Mouse (Mus musculus) forebrain, postnatal 0 days (tissue): ENCODE data around the gene Adk. TPM values are rescaled to one million over a fixed set of nuclear protein-coding genes. Genes with fewer than 3 reads are reported as not detected.
"Not testable (repeated sequence)": the region's sequence is repeated elsewhere in the genome, so short reads cannot be mapped to it uniquely, and the experiment has no call there.

ENCODE experiments used
- ATAC-seq: fragments of 200-750 bp; cut with Nextera tagmentation; 2 replicates; pipeline ENCODE4 v1.8.0; 2017; ENCODE audit warnings: mild to moderate bottlenecking, moderate library complexity
- DNase-seq: peaks from one replicate; pipeline ENCODE4 v3.0.0-alpha.2; 2015
- H3K27ac ChIP-seq: fragments of 300-500 bp; sonication (generic); 2 replicates; pipeline ENCODE4 v1.5.1; 2014; ENCODE audit warnings: low read depth, mild to moderate bottlenecking, antibody characterized with exemption, low read length, moderate library complexity, mixed read lengths
- H3K27me3 ChIP-seq: fragments of 300-500 bp; sonication (generic); 2 replicates; pipeline ENCODE4 v1.6.1; 2014; ENCODE audit warnings: mild to moderate bottlenecking, low read length, mixed read lengths; ENCODE audit not compliant: insufficient read depth
- H3K36me3 ChIP-seq: fragments of 300-500 bp; sonication (generic); 2 replicates; pipeline ENCODE4 v1.6.1; 2014; ENCODE audit warnings: mild to moderate bottlenecking, moderate library complexity; ENCODE audit not compliant: insufficient read depth
- H3K4me1 ChIP-seq: fragments of 300-500 bp; sonication (generic); 2 replicates; pipeline ENCODE4 v1.6.1; 2014; ENCODE audit warnings: antibody characterized with exemption; ENCODE audit not compliant: insufficient read depth
- H3K4me2 ChIP-seq: fragments of 300-500 bp; sonication (generic); 2 replicates; pipeline ENCODE4 v1.6.1; 2014; ENCODE audit warnings: low read depth, mild to moderate bottlenecking, moderate library complexity
- H3K4me3 ChIP-seq: fragments of 300-500 bp; sonication (generic); 2 replicates; pipeline ENCODE4 v1.5.1; 2014; ENCODE audit warnings: low read depth, low read length, mixed read lengths
- H3K9ac ChIP-seq: fragments of 300-500 bp; sonication (generic); 2 replicates; pipeline ENCODE4 v1.6.1; 2014; ENCODE audit warnings: mild to moderate bottlenecking
- H3K9me3 ChIP-seq: fragments of 300-500 bp; sonication (generic); 2 replicates; pipeline ENCODE4 v1.6.1; 2016; ENCODE audit warnings: low read length
- CTCF ChIP-seq: sonication (generic); IDR thresholded peaks from 2 replicates; pipeline ENCODE4 v1.5.1; 2016; ENCODE audit warnings: antibody characterized with exemption, control low read depth, low read depth
- WGBS: fragments of 180-500 bp; shearing (Covaris S2); extraction: QIAGEN DNeasy Blood & Tissue Kit; methylation state at CpG from one replicate; pipeline ENCODE4 v1.1.7; 2014; 5-methylcytosine and 5-hydroxymethylcytosine counted together
- polyA plus RNA-seq: library from polyadenylated mRNA; unstranded; fragments of >200 nt; fragmentation: Nextera tagmentation; extraction: Ambion mirVana; gene quantifications from 2 replicates; pipeline ENCODE4 v1.2.1, GENCODE M21; 2015
- total RNA-seq: library from RNA; depleted of rRNA; stranded (reverse); fragments of >200 nt; gene quantifications from 2 replicates; pipeline ENCODE4 v1.2.3, GENCODE M21; 2014

The Adk gene
- total and polyA plus RNA-seq, 2 experiments from 2014 or later = 55.5 to 66.7 TPM

DNA sequence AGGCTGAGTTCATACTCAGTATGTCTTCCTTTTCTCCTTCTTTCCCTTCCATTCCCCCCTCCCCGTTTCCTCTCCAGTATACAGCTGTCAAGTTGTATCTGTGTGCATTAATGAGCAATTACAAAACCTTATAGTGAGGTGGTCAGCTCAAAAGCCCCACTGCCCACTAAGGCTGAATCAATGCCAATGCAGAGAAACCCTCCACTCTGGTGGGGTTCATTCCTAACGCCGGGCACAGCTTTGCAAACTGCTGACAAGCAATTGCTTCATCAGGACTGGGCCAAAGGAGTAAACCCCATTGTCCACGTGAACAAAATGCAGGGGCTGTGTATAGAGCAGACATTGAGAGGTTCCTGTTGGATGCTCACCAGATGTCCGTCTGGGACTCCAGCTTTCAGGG is 405.5 kb downstream of the Adk start:
- Histone ChIP-seq H3K4me2 (no peak overlapping the region), H3K27ac (no peak overlapping the region), H3K36me3 (no peaks in the 10 kb centered on the region), H3K27me3 (no peaks in the 10 kb centered on the region), H3K9ac (no peak overlapping the region), H3K9me3 (no peaks in the 10 kb centered on the region), H3K4me3 (no peak overlapping the region), H3K4me1 (no peaks in the 10 kb centered on the region)
- 47% methylated on average over 5 of the region's 5 CpGs for WGBS
- DNase-seq = no peak
- no peak for TF ChIP-seq CTCF
- ATAC-seq = no peak

GRCm38 (mm10) chr14:21458696-21459095 is 406.3 kb downstream of the Adk start:
- DNase-seq (no peak), ATAC-seq (no peak)
- Histone ChIP-seq H3K9me3 (no peaks in the 10 kb centered on the region), H3K27ac (no peak overlapping the region), H3K4me3 (no peak overlapping the region), H3K4me1 (no peaks in the 10 kb centered on the region), H3K4me2 (no peak overlapping the region), H3K36me3 (no peaks in the 10 kb centered on the region), H3K9ac (no peak overlapping the region), H3K27me3 (no peaks in the 10 kb centered on the region)
- TF ChIP-seq CTCF = no peak
- WGBS = 67% methylated on average over 7 of the region's 7 CpGs

GRCm38 (mm10) chr14:21459163-21459562 is 406.8 kb downstream of the Adk start:
- no peak for ATAC-seq
- Histone ChIP-seq H3K9ac (no peak overlapping the region), H3K4me3 (no peak overlapping the region), H3K27me3 (no peaks in the 10 kb centered on the region), H3K27ac (no peak overlapping the region), H3K36me3 (no peaks in the 10 kb centered on the region), H3K4me2 (no peak overlapping the region), H3K4me1 (no peaks in the 10 kb centered on the region), H3K9me3 (no peaks in the 10 kb centered on the region)
- DNase-seq = no peak
- 78% methylated on average over 4 of the region's 4 CpGs for WGBS
- TF ChIP-seq CTCF = no peak

GRCm38 (mm10) chr14:21462398-21462797 is 410.0 kb downstream of the Adk start:
- DNase-seq (no peak), ATAC-seq (no peak)
- Histone ChIP-seq H3K27ac (no peak overlapping the region), H3K27me3 (no peaks in the 10 kb centered on the region), H3K36me3 (no peaks in the 10 kb centered on the region), H3K9ac (no peak overlapping the region), H3K4me1 (no peaks in the 10 kb centered on the region), H3K4me3 (no peak overlapping the region), H3K4me2 (no peak overlapping the region), H3K9me3 (no peaks in the 10 kb centered on the region)
- TF ChIP-seq CTCF = no peak
- 91% methylated on average over 3 of the region's 3 CpGs for WGBS

- Histone ChIP-seq H3K9me3 (no peaks in the 10 kb centered on the region), H3K36me3 (no peaks in the 10 kb centered on the region), H3K4me3 (no peak overlapping the region), H3K27me3 (no peaks in the 10 kb centered on the region), H3K27ac (no peak overlapping the region), H3K4me2 (no peak overlapping the region), H3K9ac (no peak overlapping the region), H3K4me1 (no peaks in the 10 kb centered on the region)
- no peak for ATAC-seq
- DNase-seq = no peak
- no peak for TF ChIP-seq CTCF
- 92% methylated on average over 9 of the region's 9 CpGs for WGBS
Measured at GRCm38 (mm10) chr14:21463117-21463712, 410.8 kb downstream of the Adk start.

DNA sequence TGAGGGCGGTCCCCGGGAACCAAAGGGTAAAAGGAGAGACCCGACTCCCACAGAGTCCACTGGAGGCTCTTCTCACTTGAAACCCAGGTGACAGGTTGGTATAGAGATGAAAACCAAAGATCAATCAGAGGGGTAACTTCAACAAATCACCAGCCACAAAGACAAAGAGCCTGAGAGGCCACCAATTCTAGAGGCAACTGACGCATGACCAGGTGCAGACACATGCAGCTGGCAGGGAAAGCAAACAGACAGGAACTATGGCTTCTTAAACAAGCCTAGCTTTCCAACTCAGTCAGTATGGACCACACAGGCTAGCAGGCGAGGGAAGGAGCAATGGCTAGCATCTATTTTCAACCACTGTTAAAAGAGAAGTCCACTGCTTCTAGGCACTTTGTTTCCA is 418.0 kb downstream of the Adk start:
- Histone ChIP-seq H3K4me1 (no peaks in the 10 kb centered on the region), H3K27ac (no peak overlapping the region), H3K4me3 (no peak overlapping the region), H3K9me3 (no peaks in the 10 kb centered on the region), H3K4me2 (no peak overlapping the region), H3K36me3 (no peaks in the 10 kb centered on the region), H3K9ac (no peak overlapping the region), H3K27me3 (no peaks in the 10 kb centered on the region)
- 85% methylated on average over 5 of the region's 5 CpGs for WGBS
- DNase-seq (no peak), ATAC-seq (no peak)
- TF ChIP-seq CTCF = no peak

DNA sequence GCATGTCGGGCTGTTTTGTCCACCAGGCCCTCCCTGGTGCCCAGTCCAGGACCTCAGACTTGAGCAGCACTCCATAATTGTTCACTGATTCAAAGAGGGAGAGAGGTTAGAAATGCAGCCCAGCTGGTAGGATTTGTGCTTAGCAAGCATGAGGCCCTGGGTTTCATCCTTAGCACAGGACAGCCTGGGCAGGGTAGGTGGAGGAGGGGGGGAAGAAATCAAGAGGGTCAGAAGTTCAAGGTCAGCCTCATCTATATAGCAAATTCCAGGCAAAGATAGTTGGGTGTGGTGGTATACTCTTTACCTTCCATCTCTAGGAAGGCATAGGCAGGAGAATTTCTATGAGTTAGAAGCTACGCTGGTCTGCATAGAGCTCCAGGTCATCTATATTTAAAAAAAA is 419.6 kb downstream of the Adk start:
- Histone ChIP-seq H3K9me3 (no peaks in the 10 kb centered on the region), H3K9ac (no peak overlapping the region), H3K36me3 (no peaks in the 10 kb centered on the region), H3K4me3 (no peak overlapping the region), H3K27me3 (no peaks in the 10 kb centered on the region), H3K27ac (no peak overlapping the region), H3K4me2 (no peak overlapping the region), H3K4me1 (no peaks in the 10 kb centered on the region)
- WGBS = 95% methylated on average over 2 of the region's 2 CpGs
- ATAC-seq = no peak
- TF ChIP-seq CTCF = no peak
- no peak for DNase-seq

GRCm38 (mm10) chr14:21474593-21475132 is 422.3 kb downstream of the Adk start:
- not testable (repeated sequence) for H3K9me3 ChIP-seq, DNase-seq, H3K27me3 ChIP-seq, H3K4me1 ChIP-seq, H3K9ac ChIP-seq, H3K4me2 ChIP-seq, H3K36me3 ChIP-seq, H3K27ac ChIP-seq, ATAC-seq, H3K4me3 ChIP-seq
- 86% methylated on average over 4 of the region's 4 CpGs for WGBS
